ENCODE assay signal across 8 mouse cellular contexts in the genomic region with DNA sequence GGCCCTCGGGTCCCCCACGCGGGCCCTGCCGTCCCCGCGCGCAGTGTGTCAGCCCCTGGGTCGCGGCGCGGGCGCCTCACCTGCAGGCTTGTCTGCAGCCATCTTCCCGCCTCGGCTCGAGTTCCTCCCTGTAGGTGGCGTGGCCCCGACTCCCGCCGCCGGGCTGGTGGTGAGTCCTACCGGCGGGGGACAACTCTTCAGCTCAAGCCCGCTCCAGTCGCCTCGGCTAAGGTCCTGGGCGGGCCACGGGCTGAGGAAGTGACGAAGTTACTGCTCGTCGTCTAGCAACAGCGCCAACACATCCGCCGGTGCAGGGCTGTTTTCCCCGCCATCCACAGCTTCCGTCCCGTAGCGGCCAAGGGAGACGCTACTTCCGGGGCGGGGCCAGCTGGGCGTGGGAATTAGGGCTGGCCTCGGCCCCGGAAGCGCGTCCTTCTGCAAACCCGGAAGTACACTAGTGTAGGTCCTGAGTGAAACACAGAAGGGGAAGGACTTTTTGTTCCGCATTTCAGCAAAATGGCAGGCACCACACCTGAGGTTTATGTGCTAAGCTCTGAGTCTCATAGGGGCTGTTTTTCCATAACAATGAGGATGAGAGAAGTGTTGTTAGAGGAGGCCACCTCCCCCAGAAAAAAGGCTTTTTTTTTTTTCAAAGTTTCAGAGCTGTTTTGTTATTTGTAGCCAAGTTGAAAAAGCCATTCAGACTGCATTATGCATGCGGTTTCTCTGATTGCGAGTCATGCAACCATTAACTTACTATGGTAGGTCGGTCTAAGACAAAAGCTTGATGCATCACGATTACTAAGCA. TPM values are rescaled to one million over a fixed set of nuclear protein-coding genes. Genes with fewer than 3 reads are reported as not detected.
DNase-seq lines count a peak whose midpoint lies in the region; ATAC-seq and TF ChIP-seq lines count a peak whose summit lies in the region.

TSS of gene Cnot10 (minus strand) at position 346 of the 808 bp plus-strand sequence.

- peak within 1 kb of the TSS; percentile 86 for H3K4me3 ChIP-seq in ES-Bruce4 (ENCODE audit: low read depth, low read length)
- peak within 1 kb of the TSS; percentile 86 for H3K4me3 ChIP-seq in forebrain, embryonic 13.5 days
- H3K4me3 ChIP-seq in liver, postnatal 0 days (ENCODE audit: low read depth, low read length) = peak within 1 kb of the TSS; percentile 70
- peak within 1 kb of the TSS; percentile 91 for H3K4me3 ChIP-seq in neural tube, embryonic 14.5 days (ENCODE audit: low read depth, low read length)

- peak; percentile 99 for ATAC-seq in cerebellum, adult (ENCODE audit: insufficient number of reproducible peaks, low FRiP score, low TSS enrichment)
- peak; percentile 99 for ATAC-seq in forebrain, embryonic 13.5 days
- ATAC-seq in liver, postnatal 0 days = peak; percentile 98
- ATAC-seq in neural tube, embryonic 14.5 days (ENCODE audit: low read depth) = peak; percentile 98

- H3K9ac ChIP-seq in ES-Bruce4 (ENCODE audit: low read depth, poor library complexity, severe bottlenecking) = peak within 1 kb of the TSS; percentile 71
- H3K9ac ChIP-seq in forebrain, embryonic 13.5 days = peak within 1 kb of the TSS; percentile 83
- peak within 1 kb of the TSS; percentile 68 for H3K9ac ChIP-seq in liver, postnatal 0 days (replicated peaks)
- peak within 1 kb of the TSS; percentile 82 for H3K9ac ChIP-seq in neural tube, embryonic 14.5 days (replicated peaks; ENCODE audit: low read depth, low read length)

- peak; percentile 99 to 100 for DNase-seq in heart, postnatal 10 days
- peak; percentile 98 for DNase-seq in large intestine, adult 2 months (ENCODE audit: low read depth, low spot score)
- peak; percentile 99 for DNase-seq in liver, postnatal 0 days
- DNase-seq in testis, postnatal 10 days (ENCODE audit: low spot score) = peak; percentile 99

- peak; percentile 13 for TF ChIP-seq POLR2A in ES-Bruce4 (IDR thresholded peaks at IDR 0.05; ENCODE audit: insufficient read depth, low read length)

- TF ChIP-seq CTCF in ES-Bruce4 (IDR thresholded peaks at IDR 0.05; ENCODE audit: low read depth, low read length) = no peak
- peak; percentile 59 for TF ChIP-seq CTCF in liver, postnatal 0 days (IDR thresholded peaks at IDR 0.05; ENCODE audit: low read depth)

- no peaks in the 10 kb centered on the region for H3K4me1 ChIP-seq in ES-Bruce4 (ENCODE audit: control insufficient read depth, insufficient read depth, low read length)
- peaks cover 28% of the 10 kb centered on the region for H3K4me1 ChIP-seq in forebrain, embryonic 13.5 days
- H3K4me1 ChIP-seq in liver, postnatal 0 days (ENCODE audit: insufficient read depth) = peaks cover 12% of the 10 kb centered on the region
- peaks cover 11% of the 10 kb centered on the region for H3K4me1 ChIP-seq in neural tube, embryonic 14.5 days (ENCODE audit: control insufficient read depth, insufficient read depth, low read length)

- no peaks in the 10 kb centered on the region for H3K27me3 ChIP-seq in ES-Bruce4 (ENCODE audit: control insufficient read depth, insufficient read depth, low read length, poor library complexity, severe bottlenecking)
- H3K27me3 ChIP-seq in forebrain, embryonic 13.5 days = peaks cover 32% of the 10 kb centered on the region
- H3K27me3 ChIP-seq in liver, postnatal 0 days (ENCODE audit: insufficient read depth, low read length) = 0 out of 2 replicates have a peak, but pooled peaks cover 6% of the 10 kb centered on the region
- 0 out of 2 replicates have a peak, but pooled peaks cover 4% of the 10 kb centered on the region for H3K27me3 ChIP-seq in neural tube, embryonic 14.5 days (ENCODE audit: control insufficient read depth, insufficient read depth, low read length)

- no peaks in the 10 kb centered on the region for H3K9me3 ChIP-seq in ES-Bruce4 (replicated peaks; ENCODE audit: control insufficient read depth, insufficient read depth, low read length, poor library complexity, severe bottlenecking)
- no peaks in the 10 kb centered on the region for H3K9me3 ChIP-seq in forebrain, embryonic 13.5 days (replicated peaks)
- no peaks in the 10 kb centered on the region for H3K9me3 ChIP-seq in liver, postnatal 0 days (ENCODE audit: low read length)
- no peaks in the 10 kb centered on the region for H3K9me3 ChIP-seq in neural tube, embryonic 14.5 days (ENCODE audit: control insufficient read depth, low read length)

- peak within 1 kb of the TSS; percentile 43 for H3K27ac ChIP-seq in ES-Bruce4 (ENCODE audit: insufficient read depth, low read length)
- H3K27ac ChIP-seq in forebrain, embryonic 13.5 days = peak within 1 kb of the TSS; percentile 82
- peak within 1 kb of the TSS; percentile 81 for H3K27ac ChIP-seq in liver, postnatal 0 days (ENCODE audit: low read depth)
- H3K27ac ChIP-seq in neural tube, embryonic 14.5 days (ENCODE audit: low read depth, low read length) = peak within 1 kb of the TSS; percentile 82

- H3K36me3 ChIP-seq in ES-Bruce4 (ENCODE audit: control insufficient read depth, insufficient read depth, low read length, poor library complexity, severe bottlenecking) = peaks cover 4% of the 10 kb centered on the region; the same call in 1 of the 2 replicates
- H3K36me3 ChIP-seq in forebrain, embryonic 13.5 days (ENCODE audit: poor library complexity, severe bottlenecking) = peaks cover 10% of the 10 kb centered on the region
- H3K36me3 ChIP-seq in liver, postnatal 0 days (replicated peaks; ENCODE audit: insufficient read depth, low read length) = 0 out of 2 replicates have a peak, but pooled peaks cover 3% of the 10 kb centered on the region
- H3K36me3 ChIP-seq in neural tube, embryonic 14.5 days (ENCODE audit: control insufficient read depth, insufficient read depth, low read length) = 0 out of 2 replicates have a peak, but pooled peaks cover 6% of the 10 kb centered on the region

- H3K4me2 ChIP-seq in forebrain, embryonic 13.5 days = peak within 1 kb of the TSS; percentile 95
- peak within 1 kb of the TSS; percentile 84 for H3K4me2 ChIP-seq in liver, postnatal 0 days (ENCODE audit: low read depth, low read length)
- H3K4me2 ChIP-seq in neural tube, embryonic 14.5 days (ENCODE audit: low read depth, low read length) = peak within 1 kb of the TSS; percentile 95

- TF ChIP-seq EP300 in ES-Bruce4 (IDR thresholded peaks at IDR 0.05; ENCODE audit: insufficient read depth, low read depth, low read length) = 0 out of 2 replicates have a peak, but pooled peaks have one; percentile 48
- peak; percentile 69 for TF ChIP-seq EP300 in liver, postnatal 0 days (IDR thresholded peaks at IDR 0.05; ENCODE audit: low read depth)

- intact Hi-C loops in heart, postnatal 10 days (cut with DNase I) = loop anchor here (2.0 kb wide), 1 partner anchor 49 kb away; the partner anchor contains the start of gene Dync1li1

- 5% methylated on average over 51 of the region's 51 CpGs for WGBS in forebrain, embryonic 13.5 days
- 4% methylated on average over 51 of the region's 51 CpGs for whole genome bisulfite sequencing in large intestine, adult 2 months
- WGBS in liver, postnatal 0 days (ENCODE audit: insufficient replicate concordance) = 6% methylated on average over 46 of the region's 51 CpGs
- 4% methylated on average over 51 of the region's 51 CpGs for WGBS in neural tube, embryonic 14.5 days

RNA-seq across cellular contexts. Expression of gene Cnot10, which starts in this region (rescaled TPM):
- 57.6 and 61.0 TPM in 2 replicates for polyA plus RNA-seq in ES-Bruce4 (2011; ENCODE audit: insufficient read depth, insufficient read length, low read depth, missing spikeins)
- 56.8 and 66.4 TPM in 2 replicates for polyA plus RNA-seq in forebrain, embryonic 13.5 days (2015; fragmentation: Nextera tagmentation; extraction: Ambion mirVana)
- 10 to 100 TPM; 27.4 to 28.2 TPM for total RNA-seq in heart, postnatal 10 days (2021)
- 20.5 and 25.3 TPM in 2 replicates for polyA plus RNA-seq in large intestine, adult 2 months (2012; rRNA removed)
- polyA plus RNA-seq in liver, postnatal 0 days (2015; fragmentation: Nextera tagmentation; extraction: Ambion mirVana) = 14.4 and 15.8 TPM in 2 replicates
- polyA plus RNA-seq in neural tube, embryonic 14.5 days (2014; fragmentation: Nextera tagmentation; extraction: Ambion mirVana) = 54.6 and 56.7 TPM in 2 replicates

Comparison
In these comparisons a context has a peak if more than half of its experiments do, and no peak if none do; other contexts are left out.
1. Peak in every context shown above with its lines: DNase-seq, ATAC-seq, H3K4me3 ChIP-seq and H3K27ac ChIP-seq.